In genomic region chr16:91905987-91906386, GRCm38 (mm10) we compare ENCODE assay signal across 23 mouse cellular contexts.
A peak's percentile ranks its signal among the peaks of the same experiment; 100 is the strongest.
DNase-seq lines count a peak whose midpoint lies in the region; ATAC-seq and TF ChIP-seq lines count a peak whose summit lies in the region.
"Had no signal": no experiment of that assay in that cellular context is flagged by ENCODE, and none has a peak within 500 bp of the region (broad histone marks: within the 10 kb centered on the region; RNA-seq: fewer than 3 reads in every experiment).

No protein-coding gene starts in this region.

- no peak for TF ChIP-seq CTCF in midbrain, postnatal 0 days (IDR thresholded peaks at IDR 0.05)
- no peak for TF ChIP-seq CTCF in ES-Bruce4 (IDR thresholded peaks at IDR 0.05; ENCODE audit: low read depth, low read length)
- TF ChIP-seq CTCF in forebrain, postnatal 0 days (IDR thresholded peaks at IDR 0.05; ENCODE audit: low read depth): no peak

- H3K4me2 ChIP-seq in forebrain, embryonic 15.5 days (replicated peaks): no peak overlapping the region
- no peak overlapping the region for H3K4me2 ChIP-seq in forebrain, embryonic 12.5 days
- H3K4me2 ChIP-seq in midbrain, embryonic 11.5 days: no peak overlapping the region
- no peak overlapping the region for H3K4me2 ChIP-seq in midbrain, postnatal 0 days (ENCODE audit: low read depth, low read length, poor library complexity, severe bottlenecking)
- H3K4me2 ChIP-seq in forebrain, postnatal 0 days (ENCODE audit: low read depth): no peak overlapping the region
- H3K4me2 ChIP-seq: embryonic facial prominence, embryonic 12.5 days; heart, embryonic 11.5 days; heart, embryonic 15.5 days; hindbrain, embryonic 12.5 days had no signal

- H3K9ac ChIP-seq in forebrain, embryonic 15.5 days (replicated peaks): no peak overlapping the region
- H3K9ac ChIP-seq in forebrain, embryonic 12.5 days: no peak overlapping the region
- H3K9ac ChIP-seq in midbrain, embryonic 11.5 days (ENCODE audit: low read length): no peak overlapping the region
- no peak overlapping the region for H3K9ac ChIP-seq in midbrain, postnatal 0 days (replicated peaks; ENCODE audit: low read length, poor library complexity, severe bottlenecking)
- no peak overlapping the region for H3K9ac ChIP-seq in ES-Bruce4 (ENCODE audit: low read depth, poor library complexity, severe bottlenecking)
- H3K9ac ChIP-seq in forebrain, postnatal 0 days: no peak overlapping the region
- H3K9ac ChIP-seq: embryonic facial prominence, embryonic 12.5 days; heart, embryonic 15.5 days; hindbrain, embryonic 12.5 days had no signal

- TF ChIP-seq POLR2A in ES-Bruce4 (IDR thresholded peaks at IDR 0.05; ENCODE audit: insufficient read depth, low read length): no peak

- WGBS in forebrain, embryonic 15.5 days: 81% methylated on average over 10 of the region's 10 CpGs
- WGBS in forebrain, embryonic 12.5 days: 91% methylated on average over 10 of the region's 10 CpGs
- WGBS in midbrain, embryonic 11.5 days: 89% methylated on average over 10 of the region's 10 CpGs
- WGBS in midbrain, postnatal 0 days: 90% methylated on average over 10 of the region's 10 CpGs
- WGBS in forebrain, postnatal 0 days: 65% methylated on average over 10 of the region's 10 CpGs

- no peaks in the 10 kb centered on the region for H3K27me3 ChIP-seq in forebrain, embryonic 15.5 days
- H3K27me3 ChIP-seq in forebrain, embryonic 12.5 days: no peaks in the 10 kb centered on the region
- H3K27me3 ChIP-seq in midbrain, embryonic 11.5 days (ENCODE audit: control insufficient read depth, insufficient read depth, low read length): no peaks in the 10 kb centered on the region
- no peaks in the 10 kb centered on the region for H3K27me3 ChIP-seq in midbrain, postnatal 0 days (ENCODE audit: insufficient read depth, low read length)
- H3K27me3 ChIP-seq in ES-Bruce4 (ENCODE audit: control insufficient read depth, insufficient read depth, low read length, poor library complexity, severe bottlenecking): no peaks in the 10 kb centered on the region
- H3K27me3 ChIP-seq in forebrain, postnatal 0 days (ENCODE audit: insufficient read depth, low read length): no peaks in the 10 kb centered on the region
- H3K27me3 ChIP-seq: CH12.LX; embryonic facial prominence, embryonic 12.5 days; heart, embryonic 15.5 days; hindbrain, embryonic 12.5 days had no signal

- no peak for ATAC-seq in forebrain, embryonic 15.5 days (replicated peaks)
- no peak for ATAC-seq in forebrain, embryonic 12.5 days (ENCODE audit: low FRiP score)
- ATAC-seq in midbrain, embryonic 11.5 days (ENCODE audit: low FRiP score): no peak
- ATAC-seq in midbrain, postnatal 0 days (ENCODE audit: low FRiP score): no peak
- no peak; the same call in 1 of the 2 replicates for ATAC-seq in forebrain, postnatal 0 days
- ATAC-seq: hindbrain, embryonic 16.5 days; inflammation-experienced regulatory T-cells, adult 6 months; intestine, postnatal 0 days had no signal

- DNase-seq in midbrain, embryonic 11.5 days (ENCODE audit: low spot score, missing footprints): peak; percentile 4
- no peak for DNase-seq in midbrain, postnatal 0 days (ENCODE audit: low spot score)
- no peak for DNase-seq in forebrain, postnatal 0 days
- no peak for DNase-seq in heart, postnatal 14 days
- DNase-seq: adrenal gland, postnatal 10 days; cerebellum, adult 11-12 months; cerebellum, adult 9-10 months; cerebellum, postnatal 25 days; gastrocnemius, postnatal 14 days; heart, adult 2 months; heart, postnatal 4 days had no signal

- H3K27ac ChIP-seq in forebrain, embryonic 15.5 days (replicated peaks): peak overlapping the region; percentile 96
- H3K27ac ChIP-seq in forebrain, embryonic 12.5 days: no peak overlapping the region
- no peak overlapping the region for H3K27ac ChIP-seq in midbrain, embryonic 11.5 days (ENCODE audit: low read depth, low read length)
- no peak overlapping the region for H3K27ac ChIP-seq in midbrain, postnatal 0 days (ENCODE audit: low read depth, low read length)
- no peak overlapping the region for H3K27ac ChIP-seq in ES-Bruce4 (ENCODE audit: insufficient read depth, low read length)
- H3K27ac ChIP-seq in forebrain, postnatal 0 days (ENCODE audit: low read depth, low read length): peak overlapping the region; percentile 69
- H3K27ac ChIP-seq: embryonic facial prominence, embryonic 12.5 days; heart, adult 2 months; heart, embryonic 15.5 days; hindbrain, embryonic 12.5 days had no signal

- TF ChIP-seq EP300 in ES-Bruce4 (IDR thresholded peaks at IDR 0.05; ENCODE audit: insufficient read depth, low read depth, low read length): no peak

- H3K36me3 ChIP-seq in forebrain, embryonic 15.5 days: peaks cover 19% of the 10 kb centered on the region
- H3K36me3 ChIP-seq in forebrain, embryonic 12.5 days (replicated peaks): peaks cover 6% of the 10 kb centered on the region; the same call in 1 of the 2 replicates
- no peaks in the 10 kb centered on the region for H3K36me3 ChIP-seq in midbrain, embryonic 11.5 days (ENCODE audit: control insufficient read depth, insufficient read depth, low read length)
- peaks cover 36% of the 10 kb centered on the region for H3K36me3 ChIP-seq in midbrain, postnatal 0 days (ENCODE audit: insufficient read depth, low read length)
- no peaks in the 10 kb centered on the region for H3K36me3 ChIP-seq in ES-Bruce4 (ENCODE audit: control insufficient read depth, insufficient read depth, low read length, poor library complexity, severe bottlenecking)
- H3K36me3 ChIP-seq in forebrain, postnatal 0 days (ENCODE audit: insufficient read depth): peaks cover 40% of the 10 kb centered on the region
- H3K36me3 ChIP-seq: embryonic facial prominence, embryonic 12.5 days; G1E; heart, embryonic 15.5 days had no signal

- no peak overlapping the region for H3K4me3 ChIP-seq in forebrain, embryonic 15.5 days
- no peak overlapping the region for H3K4me3 ChIP-seq in forebrain, embryonic 12.5 days (replicated peaks)
- no peak overlapping the region for H3K4me3 ChIP-seq in midbrain, embryonic 11.5 days (ENCODE audit: low read depth, low read length)
- H3K4me3 ChIP-seq in midbrain, postnatal 0 days (ENCODE audit: low read depth, low read length): no peak overlapping the region
- peak overlapping the region; percentile 20 for H3K4me3 ChIP-seq in ES-Bruce4 (ENCODE audit: low read depth, low read length)
- H3K4me3 ChIP-seq in forebrain, postnatal 0 days (ENCODE audit: low read depth, low read length): no peak overlapping the region
- H3K4me3 ChIP-seq: embryonic facial prominence, embryonic 12.5 days; heart, adult 2 months; heart, embryonic 15.5 days; hindbrain, embryonic 12.5 days had no signal

- peaks cover 19% of the 10 kb centered on the region for H3K4me1 ChIP-seq in forebrain, embryonic 15.5 days
- no peaks in the 10 kb centered on the region for H3K4me1 ChIP-seq in forebrain, embryonic 12.5 days
- H3K4me1 ChIP-seq in midbrain, embryonic 11.5 days (ENCODE audit: control insufficient read depth, insufficient read depth, low read length): no peaks in the 10 kb centered on the region
- no peaks in the 10 kb centered on the region for H3K4me1 ChIP-seq in midbrain, postnatal 0 days (ENCODE audit: insufficient read depth, low read length)
- H3K4me1 ChIP-seq in ES-Bruce4 (ENCODE audit: control insufficient read depth, insufficient read depth, low read length): peaks cover 1% of the 10 kb centered on the region
- no peaks in the 10 kb centered on the region for H3K4me1 ChIP-seq in forebrain, postnatal 0 days (ENCODE audit: insufficient read depth)
- H3K4me1 ChIP-seq: embryonic facial prominence, embryonic 12.5 days; heart, embryonic 15.5 days; hindbrain, embryonic 12.5 days had no signal

- H3K9me3 ChIP-seq in forebrain, embryonic 15.5 days: no peaks in the 10 kb centered on the region
- no peaks in the 10 kb centered on the region for H3K9me3 ChIP-seq in forebrain, embryonic 12.5 days
- H3K9me3 ChIP-seq in midbrain, embryonic 11.5 days (ENCODE audit: control insufficient read depth, low read length): no peaks in the 10 kb centered on the region
- H3K9me3 ChIP-seq in midbrain, postnatal 0 days (ENCODE audit: low read length): no peaks in the 10 kb centered on the region
- H3K9me3 ChIP-seq in ES-Bruce4 (replicated peaks; ENCODE audit: control insufficient read depth, insufficient read depth, low read length, poor library complexity, severe bottlenecking): no peaks in the 10 kb centered on the region
- H3K9me3 ChIP-seq in forebrain, postnatal 0 days (ENCODE audit: low read length): no peaks in the 10 kb centered on the region
- H3K9me3 ChIP-seq: embryonic facial prominence, embryonic 12.5 days; heart, embryonic 15.5 days; hindbrain, embryonic 12.5 days had no signal

- intact Hi-C loops in heart, postnatal 14 days (cut with DNase I): no loop called here

Comparison
In these comparisons a context has a peak if more than half of its experiments do, and no peak if none do; other contexts are left out.
1. H3K27ac ChIP-seq: peak in forebrain, embryonic 15.5 days (single experiment) and forebrain, postnatal 0 days (single experiment); none in forebrain, embryonic 12.5 days (single experiment), midbrain, embryonic 11.5 days (single experiment), midbrain, postnatal 0 days (single experiment) and ES-Bruce4 (single experiment).